ENCODE assay signal across 9 mouse cellular contexts in genomic region chr17:26530590-26531081, GRCm38 (mm10). TPM values are rescaled to one million over a fixed set of nuclear protein-coding genes. Genes with fewer than 3 reads are reported as not detected.
DNase-seq lines count a peak whose midpoint lies in the region; ATAC-seq and TF ChIP-seq lines count a peak whose summit lies in the region.
"Had no signal": no experiment of that assay in that cellular context is flagged by ENCODE, and none has a peak within 500 bp of the region (broad histone marks: within the 10 kb centered on the region; RNA-seq: fewer than 3 reads in every experiment).

No protein-coding gene starts in this region.

- ATAC-seq in limb, embryonic 12.5 days (ENCODE audit: insufficient number of reproducible peaks, insufficient read depth, low FRiP score, low TSS enrichment, low read depth): peak; percentile 56; the same call in 1 of the 2 replicates
- ATAC-seq in hindbrain, postnatal 0 days: no peak
- ATAC-seq in cerebellum, adult (ENCODE audit: insufficient number of reproducible peaks, low FRiP score, low TSS enrichment): no peak

- no peak overlapping the region for H3K4me2 ChIP-seq in limb, embryonic 12.5 days
- no peak overlapping the region for H3K4me2 ChIP-seq in hindbrain, postnatal 0 days (ENCODE audit: low read depth, low read length)
- H3K4me2 ChIP-seq: liver, embryonic 13.5 days had no signal

- intact Hi-C loops in gastrocnemius, postnatal 14 days (cut with DNase I; ENCODE audit: low total_unique reads): no loop called here

- H3K9me3 ChIP-seq in limb, embryonic 12.5 days: no peaks in the 10 kb centered on the region
- no peaks in the 10 kb centered on the region for H3K9me3 ChIP-seq in hindbrain, postnatal 0 days (ENCODE audit: low read length)
- H3K9me3 ChIP-seq: liver, embryonic 13.5 days had no signal

- no peaks in the 10 kb centered on the region for H3K27me3 ChIP-seq in limb, embryonic 12.5 days
- H3K27me3 ChIP-seq in hindbrain, postnatal 0 days (ENCODE audit: insufficient read depth, low read length): no peaks in the 10 kb centered on the region

- WGBS in limb, embryonic 12.5 days: 9% methylated on average over 3 of the region's 3 CpGs
- WGBS in hindbrain, postnatal 0 days: 63% methylated on average over 3 of the region's 3 CpGs

- H3K9ac ChIP-seq in limb, embryonic 12.5 days (replicated peaks): no peak overlapping the region
- H3K9ac ChIP-seq in hindbrain, postnatal 0 days (replicated peaks; ENCODE audit: low read length): no peak overlapping the region
- H3K9ac ChIP-seq: liver, embryonic 13.5 days had no signal

- peak overlapping the region; percentile 69 for H3K27ac ChIP-seq in limb, embryonic 12.5 days
- H3K27ac ChIP-seq in hindbrain, postnatal 0 days: no peak overlapping the region

- no peak for TF ChIP-seq CTCF in hindbrain, postnatal 0 days (IDR thresholded peaks at IDR 0.05; ENCODE audit: low read depth)

- peak; percentile 40 for DNase-seq in urinary bladder, postnatal 25 days (ENCODE audit: low spot score)
- DNase-seq in urinary bladder, postnatal 10 days (ENCODE audit: low spot score): no peak
- DNase-seq in gastrocnemius, postnatal 14 days: peak; percentile 83
- DNase-seq in cerebellum, adult 18-20 months: no peak
- no peak for DNase-seq in spleen, postnatal 4 days (ENCODE audit: low spot score in 2 of 2)
- DNase-seq in hindbrain, postnatal 0 days (ENCODE audit: low spot score): no peak
- DNase-seq: liver, embryonic 13.5 days had no signal

- no peaks in the 10 kb centered on the region for H3K36me3 ChIP-seq in limb, embryonic 12.5 days
- no peaks in the 10 kb centered on the region for H3K36me3 ChIP-seq in hindbrain, postnatal 0 days (ENCODE audit: insufficient read depth, low read length)
- H3K36me3 ChIP-seq: liver, embryonic 13.5 days had no signal

- no peak overlapping the region for H3K4me3 ChIP-seq in limb, embryonic 12.5 days (replicated peaks)
- no peak overlapping the region for H3K4me3 ChIP-seq in hindbrain, postnatal 0 days (ENCODE audit: low read length)
- H3K4me3 ChIP-seq: liver, embryonic 13.5 days had no signal

- H3K4me1 ChIP-seq in limb, embryonic 12.5 days (replicated peaks): peaks cover 17% of the 10 kb centered on the region
- H3K4me1 ChIP-seq in hindbrain, postnatal 0 days (ENCODE audit: insufficient read depth, low read length): no peaks in the 10 kb centered on the region

RNA-seq across cellular contexts. Expression of gene Ergic1, which starts 30.7 kb away (rescaled TPM):
- total RNA-seq in gastrocnemius, postnatal 14 days (2021): 10 to 100 TPM; 71.4 to 87.7 TPM
- polyA plus RNA-seq in limb, embryonic 12.5 days (2016; fragmentation: Nextera tagmentation; extraction: Ambion mirVana): 90.7 and 103 TPM in 2 replicates
- total RNA-seq in hindbrain, postnatal 0 days (2014; rRNA removed): 235 and 250 TPM in 2 replicates
- 81.2 and 93.5 TPM in 2 replicates for polyA plus RNA-seq in hindbrain, postnatal 0 days (2015; fragmentation: Nextera tagmentation; extraction: Ambion mirVana)

RNA-seq across cellular contexts. Expression of gene Dusp1, which starts 31.3 kb away (rescaled TPM):
- total RNA-seq in gastrocnemius, postnatal 14 days (2021): 10 to 100 TPM; 30.8 to 77.9 TPM
- polyA plus RNA-seq in limb, embryonic 12.5 days (2016; fragmentation: Nextera tagmentation; extraction: Ambion mirVana): 18.0 and 19.4 TPM in 2 replicates
- 50.5 and 51.4 TPM in 2 replicates for total RNA-seq in hindbrain, postnatal 0 days (2014; rRNA removed)
- 25.3 and 27.0 TPM in 2 replicates for polyA plus RNA-seq in hindbrain, postnatal 0 days (2015; fragmentation: Nextera tagmentation; extraction: Ambion mirVana)

Comparison
In these comparisons a context has a peak if more than half of its experiments do, and no peak if none do; other contexts are left out.
1. DNase-seq: peak in urinary bladder, postnatal 25 days (single experiment) and gastrocnemius, postnatal 14 days (single experiment); none in urinary bladder, postnatal 10 days (single experiment), cerebellum, adult 18-20 months (0 of 2), spleen, postnatal 4 days (0 of 2) and hindbrain, postnatal 0 days (single experiment).